Mouse (Mus musculus) megakaryocyte progenitor cell, adult 5-6 weeks (primary cell): ENCODE data around the gene Cxcr6. TPM values are rescaled to one million over a fixed set of nuclear protein-coding genes. Genes with fewer than 3 reads are reported as not detected.

Experiments used
- ATAC-seq: replicated peaks from 2 replicates; pipeline ENCODE4 v1.8.0; 2016; ENCODE audit warnings: mild to moderate bottlenecking, moderate TSS enrichment, inconsistent platforms; ENCODE audit not compliant: poor library complexity
- total RNA-seq, 2 experiments: library from RNA; stranded (forward) in 1 of 2; stranded (reverse) in 1 of 2; fragments of 157-497, 149-512 nt in 1 of 2; fragments of 200-1000 nt in 1 of 2; gene quantifications; 2 replicates each; pipeline versions ENCODE4 v1.2.3 to v1.2.4; 2015 to 2017

Cxcr6 gene
- total RNA-seq, 2 experiments from 2014 or later = 0.21 TPM; not detected in 1

- no peak for ATAC-seq
Observed at GRCm38 (mm10) chr9:123815996-123816395, 9.7 kb downstream of the Cxcr6 start.

GRCm38 (mm10) chr9:123818601-123819000 lies 12.3 kb downstream of the Cxcr6 start:
- ATAC-seq = no peak

- ATAC-seq = no peak
Observed at GRCm38 (mm10) chr9:123826631-123827030, 20.4 kb downstream of the Cxcr6 start.

DNA sequence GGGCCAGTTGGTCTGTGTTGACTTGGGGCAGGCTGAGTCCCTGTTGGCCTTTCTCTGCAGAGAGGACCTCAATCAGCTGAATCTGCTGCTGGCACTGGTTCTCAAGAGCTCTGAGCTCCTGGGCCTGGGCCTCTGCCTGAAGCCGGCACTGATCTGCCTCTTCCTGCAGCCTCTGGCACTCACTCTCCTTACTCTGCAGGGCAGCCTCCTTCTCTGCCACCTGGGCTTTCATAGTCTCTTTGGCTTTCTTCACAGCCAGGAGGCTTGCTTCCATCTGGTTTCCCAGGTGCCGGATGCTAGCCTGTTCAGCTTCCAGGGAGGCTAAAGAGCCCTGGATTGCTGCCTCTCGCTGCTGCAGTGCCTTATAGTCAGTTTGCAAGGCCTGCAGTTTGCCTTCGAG lies 22.6 kb downstream of the Cxcr6 start:
- ATAC-seq = no peak

DNA sequence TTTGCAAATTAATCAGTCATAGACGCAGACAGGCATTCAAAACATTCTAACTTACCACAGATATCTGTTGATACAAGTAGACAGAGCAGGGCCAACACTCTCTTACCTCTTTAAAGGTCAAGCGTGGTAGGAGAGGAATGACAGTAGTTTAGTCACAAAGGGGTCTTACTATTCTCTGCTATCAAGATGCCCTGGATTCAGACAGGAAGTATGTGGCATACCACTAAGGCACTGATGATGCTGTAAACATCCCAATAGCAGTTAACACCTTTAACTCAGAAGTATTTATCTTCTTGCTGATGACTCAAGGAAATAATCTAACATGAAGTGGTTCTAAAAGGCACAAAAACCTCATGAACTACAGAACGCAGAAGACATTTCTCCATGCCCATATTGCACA lies 29.6 kb downstream of the Cxcr6 start:
- ATAC-seq = no peak

- peak; percentile 70 for ATAC-seq
Observed at GRCm38 (mm10) chr9:123840243-123840642, 34.0 kb downstream of the Cxcr6 start.

DNA sequence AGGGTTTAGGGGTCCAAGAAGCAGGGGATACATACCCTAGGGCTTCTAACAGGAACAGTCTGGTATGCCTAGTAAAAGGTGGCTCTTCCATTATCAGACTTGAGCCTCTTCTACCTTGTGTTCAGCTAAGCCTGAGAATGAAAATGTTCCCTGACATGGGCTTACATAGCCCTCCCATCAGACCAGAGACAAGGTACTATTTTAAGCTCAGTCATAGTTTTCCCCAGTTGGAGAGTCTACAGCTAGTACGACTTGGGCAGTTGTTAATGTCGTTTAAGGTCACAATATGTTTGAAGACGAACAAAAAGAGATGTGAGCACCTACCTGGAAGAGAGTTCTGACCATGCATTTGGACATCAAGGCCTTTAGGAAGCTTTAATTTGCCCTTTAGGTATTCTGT lies 38.2 kb downstream of the Cxcr6 start:
- ATAC-seq = no peak

- ATAC-seq = peak; percentile 61
Observed at GRCm38 (mm10) chr9:123845120-123845519, 38.8 kb downstream of the Cxcr6 start.

GRCm38 (mm10) chr9:123846490-123846889 lies 40.2 kb downstream of the Cxcr6 start:
- ATAC-seq = peak; percentile 41

DNA sequence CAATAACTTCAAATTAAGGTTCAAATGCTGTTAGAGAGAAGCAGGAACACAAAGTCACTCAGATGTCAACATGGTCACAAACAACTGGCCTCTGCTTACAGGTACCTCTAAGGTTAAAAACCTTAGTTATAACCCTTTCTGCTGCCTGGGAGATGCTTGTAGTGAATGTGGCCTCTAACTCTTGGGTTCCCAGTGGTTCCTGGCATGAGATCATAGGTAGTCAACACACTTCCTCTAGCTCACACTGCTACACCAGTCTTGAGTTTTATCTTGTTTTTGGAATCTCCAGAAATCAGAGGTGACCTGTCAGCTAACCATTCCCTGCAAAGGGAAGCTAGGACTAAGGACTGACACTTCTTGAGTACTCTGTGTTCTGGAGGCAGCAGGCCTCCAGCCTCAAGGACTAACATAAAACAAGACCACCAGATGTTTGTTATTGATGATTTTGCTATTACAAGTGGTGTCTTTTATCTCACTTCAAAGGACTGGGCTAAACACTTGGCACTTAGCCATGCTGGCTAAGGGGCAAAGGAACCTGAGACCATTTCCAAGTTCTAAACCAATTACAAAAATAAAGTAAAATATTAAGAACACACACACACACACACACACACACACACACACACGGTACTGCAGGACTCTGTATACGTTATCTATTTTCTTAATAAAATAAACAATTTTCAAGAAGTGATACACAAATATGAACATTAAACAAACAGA lies 43.9 kb downstream of the Cxcr6 start:
- ATAC-seq = no peak

GRCm38 (mm10) chr9:123850705-123851061 lies 44.4 kb downstream of the Cxcr6 start:
- ATAC-seq = peak; percentile 33

- peak; percentile 58 for ATAC-seq
Observed at GRCm38 (mm10) chr9:123851062-123851712, 44.9 kb downstream of the Cxcr6 start.

DNA sequence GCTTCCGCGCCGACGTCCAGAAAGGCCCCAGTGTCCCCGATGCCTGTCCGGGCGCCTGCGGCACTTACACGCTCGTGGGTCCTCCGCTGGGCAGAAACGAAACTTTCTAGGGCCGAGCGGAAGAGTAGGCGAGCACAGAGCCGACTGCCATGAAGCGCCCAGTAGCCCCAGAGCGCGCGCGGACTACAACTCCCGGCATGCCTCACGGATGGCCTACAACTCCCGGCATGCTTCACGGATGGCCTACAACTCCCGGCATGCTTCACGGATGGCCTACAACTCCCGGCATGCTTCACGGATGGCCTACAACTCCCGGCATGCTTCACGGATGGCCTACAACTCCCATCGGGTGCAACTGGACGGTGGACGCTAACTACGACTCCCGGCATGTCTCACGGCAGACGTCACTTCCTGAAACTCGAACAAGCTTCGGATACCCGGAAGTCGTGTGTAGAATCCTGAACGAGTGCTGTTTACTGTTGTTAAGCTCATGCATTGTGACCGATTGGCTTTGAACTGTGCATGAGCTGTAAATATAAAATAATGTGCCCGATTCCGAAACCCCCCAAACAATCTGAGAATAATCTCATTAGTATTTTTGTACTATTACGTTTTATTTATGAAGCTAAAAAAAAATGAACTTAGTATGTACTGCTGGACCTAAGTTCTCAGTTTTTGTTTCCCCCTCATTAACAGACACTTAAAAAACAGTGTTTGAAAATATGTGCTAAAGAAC lies 45.6 kb downstream of the Cxcr6 start, which contains the start of gene Fyco1:
Gene Fyco1, minus strand, starts transcription at position 187 of the 736 bp plus-strand sequence.
- peak; percentile 86 for ATAC-seq

DNA sequence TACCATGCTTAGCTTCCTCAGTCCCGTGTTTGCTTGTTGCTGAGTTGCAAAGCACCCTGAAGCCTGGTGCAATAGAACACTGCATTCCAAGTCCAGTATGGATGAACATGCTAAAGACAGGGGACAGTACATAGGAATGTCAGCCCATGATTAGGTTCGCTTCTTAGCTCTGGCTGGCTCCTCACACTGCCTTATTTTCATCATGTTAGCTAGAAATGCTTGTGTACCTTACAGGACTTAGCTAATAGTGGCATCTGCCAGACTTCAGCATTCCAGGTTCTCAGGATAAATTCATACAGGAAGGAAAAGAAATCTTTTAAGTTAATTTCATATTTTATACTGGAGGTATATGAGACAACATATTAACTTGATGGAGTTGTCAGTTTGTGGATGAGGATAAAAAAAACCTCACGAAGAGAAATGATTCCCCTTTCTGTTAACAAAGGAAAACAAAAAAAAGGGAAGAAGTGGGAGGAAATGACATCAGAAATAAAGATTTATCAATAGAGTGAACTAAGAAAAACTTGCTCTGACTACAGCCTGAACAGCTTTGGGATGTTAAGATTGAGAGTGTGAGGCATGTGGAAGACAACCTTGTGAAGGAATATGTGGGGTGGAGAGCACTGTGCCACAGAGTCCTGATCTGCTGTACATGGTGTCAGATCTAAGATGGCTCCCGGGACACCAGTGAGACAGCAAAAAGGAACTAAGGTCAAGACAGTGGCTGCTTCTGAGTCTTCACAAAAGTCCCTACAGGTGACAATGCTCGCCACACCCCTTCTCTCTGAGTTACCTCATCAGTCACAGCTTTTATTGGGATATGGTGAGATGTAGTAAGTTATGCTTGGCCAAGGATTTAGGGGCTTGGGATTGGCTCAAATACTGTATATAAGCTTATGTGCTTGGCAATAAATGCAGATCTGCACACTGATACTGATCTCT lies 46.4 kb downstream of the Cxcr6 start:
- ATAC-seq = no peak

- no peak for ATAC-seq
Observed at GRCm38 (mm10) chr9:123856836-123857235, 50.6 kb downstream of the Cxcr6 start.

Other genes starting within 250 kb of the Cxcr6 start
- gene Slc6a20b, start 173.9 kb upstream of the Cxcr6 start, total RNA-seq (2015) = not detected in 2 replicates
- gene Slc6a20b, start 173.9 kb upstream of the Cxcr6 start, total RNA-seq (2017) = 0.34 and 0.62 TPM in 2 replicates
- gene Ccr9, start 128.0 kb upstream of the Cxcr6 start, total RNA-seq (2015) = 0.05 and 0.52 TPM in 2 replicates
- gene Ccr9, start 128.0 kb upstream of the Cxcr6 start, total RNA-seq (2017) = 0.21 and 0.57 TPM in 2 replicates
- 0.32 and 1.1 TPM in 2 replicates for gene Slc6a20a, start 127.6 kb upstream of the Cxcr6 start, total RNA-seq (2015)
- 1.8 TPM in 1 of 2 replicates, not detected in the other for gene Slc6a20a, start 127.6 kb upstream of the Cxcr6 start, total RNA-seq (2017)
- gene Lztfl1, start 88.8 kb upstream of the Cxcr6 start, total RNA-seq (2015) = 38.1 and 44.1 TPM in 2 replicates
- 33.5 and 41.1 TPM in 2 replicates for gene Lztfl1, start 88.8 kb upstream of the Cxcr6 start, total RNA-seq (2017)
- 13.0 and 16.4 TPM in 2 replicates for gene Fyco1, start 45.4 kb downstream of the Cxcr6 start, total RNA-seq (2015)
- 10.9 and 14.6 TPM in 2 replicates for gene Fyco1, start 45.4 kb downstream of the Cxcr6 start, total RNA-seq (2017)
- 0.10 and 0.15 TPM in 2 replicates for gene Xcr1, start 55.6 kb downstream of the Cxcr6 start, total RNA-seq (2015)
- 0.37 and 0.54 TPM in 2 replicates for gene Xcr1, start 55.6 kb downstream of the Cxcr6 start, total RNA-seq (2017)
- 4.5 and 5.1 TPM in 2 replicates for gene Ccr1, start 162.2 kb downstream of the Cxcr6 start, total RNA-seq (2015)
- gene Ccr1, start 162.2 kb downstream of the Cxcr6 start, total RNA-seq (2017) = 3.1 and 3.6 TPM in 2 replicates
- gene Ccr1l1, start 171.9 kb downstream of the Cxcr6 start, total RNA-seq (2015) = 0.24 TPM in 1 of 2 replicates, not detected in the other
- not detected in 2 replicates for gene Ccr1l1, start 171.9 kb downstream of the Cxcr6 start, total RNA-seq (2017)
- gene Ccr3, start 215.5 kb downstream of the Cxcr6 start, total RNA-seq (2015) = 0.42 and 0.49 TPM in 2 replicates
- gene Ccr3, start 215.5 kb downstream of the Cxcr6 start, total RNA-seq (2017) = 0.42 and 0.57 TPM in 2 replicates